Mouse (Mus musculus) erythroid progenitor cell, adult 5-6 weeks (primary cell): Measurements from ENCODE around the gene Tbc1d5. TPM values are rescaled to one million over a fixed set of nuclear protein-coding genes. Genes with fewer than 3 reads are reported as not detected.
A peak's percentile ranks its signal among the peaks of the same experiment; 100 is the strongest.

Experiments
- ATAC-seq: replicated peaks from 2 replicates; pipeline ENCODE4 v1.8.0; 2016; ENCODE audit warnings: moderate number of reproducible peaks, mild to moderate bottlenecking, moderate TSS enrichment, inconsistent platforms; ENCODE audit not compliant: poor library complexity, low FRiP score, severe bottlenecking
- total RNA-seq, 2 experiments: library from RNA; stranded (forward) in 1 of 2; stranded (reverse) in 1 of 2; fragments of 150-400 nt in 1 of 2; fragments of 186-747, 209-891 nt in 1 of 2; gene quantifications; 2 replicates each; pipeline versions ENCODE4 v1.2.3 to v1.2.4; 2015 to 2017; ENCODE audit warnings: low replicate concordance in 2 of 2

Tbc1d5 gene
- total RNA-seq, 2 experiments from 2014 or later: 15.4 to 21.4 TPM

- ATAC-seq: no peak
Observed at GRCm38 (mm10) chr17:50763407-50763806, 415.7 kb downstream of the Tbc1d5 start.

DNA sequence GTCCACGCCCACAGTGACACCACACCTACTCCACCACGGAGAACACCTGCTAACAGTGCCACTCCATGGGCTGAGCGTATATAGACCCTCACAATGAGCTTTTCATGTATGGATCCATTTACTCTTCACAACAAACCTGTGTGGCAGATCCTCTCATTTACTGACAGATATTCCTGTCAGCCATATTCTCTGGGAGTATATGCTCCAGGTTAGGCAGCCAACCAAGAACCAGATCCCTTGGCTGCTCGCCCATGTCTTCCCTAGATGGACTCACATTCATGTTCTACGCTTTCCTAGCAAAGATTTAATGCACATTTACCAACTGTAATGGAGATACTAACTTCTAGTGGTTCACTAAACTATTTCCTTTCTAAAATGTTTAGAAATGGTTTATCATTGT is 416.9 kb downstream of the Tbc1d5 start:
- no peak for ATAC-seq

GRCm38 (mm10) chr17:50761082-50761481 is 418.1 kb downstream of the Tbc1d5 start:
- ATAC-seq: no peak

GRCm38 (mm10) chr17:50753356-50754138 is 425.6 kb downstream of the Tbc1d5 start:
- no peak for ATAC-seq

DNA sequence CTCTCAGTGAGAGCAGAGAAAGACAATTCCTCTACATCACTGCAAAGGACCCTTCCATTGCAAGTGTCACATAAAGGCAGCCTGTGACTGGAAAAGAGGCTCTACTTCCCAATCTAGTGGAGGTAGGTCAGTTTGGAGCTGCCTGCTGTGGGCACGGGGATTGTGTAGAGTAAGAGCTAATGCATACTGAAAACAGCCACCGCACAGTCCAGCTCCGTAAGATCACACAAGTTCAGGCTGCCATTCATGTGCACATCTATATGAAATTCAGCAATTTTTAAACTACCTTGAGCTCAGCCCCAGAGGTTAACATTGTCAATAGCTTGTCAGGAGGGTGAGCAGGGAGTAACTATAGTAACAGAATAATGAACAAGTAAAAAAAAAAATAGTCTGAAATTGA is 426.4 kb downstream of the Tbc1d5 start:
- no peak for ATAC-seq

DNA sequence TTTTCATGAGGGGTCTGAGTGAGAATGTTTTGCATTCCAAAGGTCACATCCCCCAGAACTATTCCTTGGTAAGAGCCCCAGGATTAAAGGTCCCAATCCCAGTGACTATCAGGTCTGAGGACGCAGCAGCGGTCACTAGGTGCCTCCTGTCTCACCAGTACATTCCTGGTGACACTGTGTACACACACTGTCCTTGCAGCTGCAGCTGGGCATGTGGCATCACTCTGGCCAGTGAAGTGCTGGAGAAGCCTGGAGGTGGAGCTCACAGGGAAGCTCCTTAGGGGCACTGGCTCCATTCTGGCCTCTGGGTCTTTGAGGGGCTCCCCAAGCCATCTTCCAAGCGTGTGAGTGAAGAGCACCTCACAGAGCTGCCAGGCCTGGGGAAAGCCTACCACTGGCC is 427.2 kb downstream of the Tbc1d5 start:
- no peak for ATAC-seq

- no peak for ATAC-seq
Observed at GRCm38 (mm10) chr17:50750874-50751273, 428.3 kb downstream of the Tbc1d5 start.

GRCm38 (mm10) chr17:50741386-50741785 is 437.8 kb downstream of the Tbc1d5 start:
- ATAC-seq: no peak

DNA sequence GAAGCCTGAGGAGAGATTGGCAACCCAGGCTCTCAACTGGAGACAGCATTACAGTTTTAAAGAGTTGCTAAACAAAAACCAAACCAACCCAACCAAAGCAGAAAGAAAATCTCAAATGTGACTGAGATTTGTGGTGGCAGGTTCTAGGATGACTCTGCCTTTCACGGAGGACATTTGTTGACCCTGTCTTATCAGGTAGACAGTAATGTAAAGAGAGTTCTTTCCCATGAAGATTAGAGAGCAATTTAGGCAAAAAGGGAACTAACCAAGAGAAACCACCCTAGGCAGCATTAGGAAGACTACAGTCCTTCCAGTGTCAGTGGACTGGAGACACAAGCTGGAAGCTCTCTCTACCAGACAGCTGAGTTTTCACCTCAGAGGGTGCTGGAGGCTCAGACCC is 438.3 kb downstream of the Tbc1d5 start:
- no peak for ATAC-seq

DNA sequence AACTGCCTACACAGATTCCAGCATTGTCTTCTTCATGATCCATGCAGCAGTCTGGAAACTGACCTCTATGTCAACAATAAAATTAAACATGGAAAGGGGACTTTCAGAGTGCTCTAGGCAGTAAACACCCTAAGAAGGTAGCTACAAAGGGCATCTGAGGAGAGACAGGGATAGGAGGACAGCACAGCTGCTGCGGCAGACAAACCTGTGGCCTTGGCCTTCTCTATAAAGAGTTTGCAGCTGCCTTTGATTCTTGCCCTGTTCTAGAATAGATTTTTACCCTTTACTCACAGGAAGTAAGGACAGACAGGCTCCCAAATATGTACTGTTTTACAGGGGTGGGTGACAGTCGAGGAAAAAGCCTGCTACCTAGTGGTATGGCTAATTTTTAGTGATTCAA is 440.7 kb downstream of the Tbc1d5 start:
- no peak for ATAC-seq

DNA sequence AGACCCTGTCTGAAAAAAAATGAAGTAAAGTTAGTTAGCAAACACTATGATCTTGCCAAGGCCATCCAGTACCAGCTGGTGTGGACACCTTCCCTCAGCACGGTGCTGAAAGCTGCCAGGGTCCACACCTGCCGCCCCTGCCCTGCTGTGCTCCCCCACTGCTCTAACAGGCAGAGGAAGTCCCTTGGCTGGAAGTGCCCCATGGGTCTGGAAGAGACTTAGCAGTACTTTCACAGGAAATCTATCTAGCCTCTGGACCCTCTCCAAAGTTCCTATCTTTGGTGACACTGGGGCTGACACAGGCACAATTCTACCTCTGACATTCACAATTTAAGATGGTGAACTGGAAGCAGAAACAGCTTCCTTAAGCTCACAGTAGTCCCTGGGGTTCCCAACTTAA is 442.1 kb downstream of the Tbc1d5 start:
- no peak for ATAC-seq

- no peak for ATAC-seq
Observed at GRCm38 (mm10) chr17:50735955-50736533, 443.1 kb downstream of the Tbc1d5 start.

GRCm38 (mm10) chr17:50735382-50735954 is 443.7 kb downstream of the Tbc1d5 start:
- no peak for ATAC-seq

GRCm38 (mm10) chr17:50734781-50735180 is 444.4 kb downstream of the Tbc1d5 start:
- ATAC-seq: no peak

GRCm38 (mm10) chr17:50733390-50733789 is 445.8 kb downstream of the Tbc1d5 start:
- ATAC-seq: no peak

DNA sequence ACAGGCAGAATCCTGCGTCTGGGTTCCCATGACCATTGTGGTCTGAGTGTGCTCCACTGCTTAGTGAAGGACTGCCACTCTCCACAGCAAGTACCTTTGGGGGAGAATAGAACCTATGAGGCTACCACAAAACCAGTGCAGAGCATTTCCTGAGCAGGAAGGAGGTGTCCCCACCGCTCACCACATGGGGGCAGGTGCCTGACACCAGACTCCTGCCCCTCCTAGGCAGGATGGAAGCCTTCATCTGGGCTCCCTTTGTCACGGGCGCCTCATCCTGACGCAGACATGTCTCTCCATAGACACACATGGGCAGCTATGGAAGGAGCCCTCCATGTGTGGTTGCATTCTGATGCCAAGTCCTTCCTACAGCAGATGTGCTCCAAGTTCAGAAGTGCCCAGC is 447.3 kb downstream of the Tbc1d5 start:
- no peak for ATAC-seq

DNA sequence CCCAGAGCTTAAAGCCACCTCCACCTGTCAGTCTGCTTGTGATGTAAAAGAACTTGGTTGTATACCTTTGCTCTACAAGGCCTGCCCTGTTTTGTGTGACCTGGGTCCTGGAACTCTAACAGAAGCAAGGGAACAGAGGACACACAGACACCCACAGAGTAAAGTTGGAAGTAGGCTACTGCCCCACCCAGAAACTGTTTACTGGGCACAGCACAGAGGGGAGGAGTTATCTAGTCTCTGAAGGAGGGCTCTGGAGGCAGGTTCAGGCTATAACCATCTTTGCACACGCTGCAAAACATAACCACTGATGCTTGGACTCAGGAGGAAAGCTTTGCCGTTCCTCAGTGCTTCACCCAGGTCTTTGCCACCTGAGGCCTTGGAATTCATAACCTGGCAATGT is 448.3 kb downstream of the Tbc1d5 start:
- ATAC-seq: 0 out of 2 replicates have a peak, but pooled peaks have one; percentile 31

DNA sequence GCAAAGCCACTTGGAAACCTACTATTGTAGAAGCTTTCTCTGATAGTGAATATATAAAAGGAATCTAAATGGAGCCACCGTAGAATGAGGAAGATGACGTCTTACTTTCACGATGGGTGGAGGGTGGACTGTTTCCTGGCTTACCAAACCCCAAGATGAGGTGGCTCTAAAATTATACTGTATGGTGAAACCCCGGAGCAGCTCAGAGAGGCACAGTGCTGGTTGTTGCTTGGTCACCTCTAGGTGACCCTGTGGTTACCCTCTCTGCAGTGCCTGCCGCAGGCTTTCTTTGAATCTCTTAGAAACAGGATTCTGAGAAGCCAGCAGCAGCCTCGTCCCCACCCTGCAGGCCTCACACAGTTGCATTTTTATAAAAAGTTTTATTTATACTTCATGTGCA is 449.6 kb downstream of the Tbc1d5 start:
- no peak for ATAC-seq

- no peak for ATAC-seq
Observed at GRCm38 (mm10) chr17:50729031-50729430, 450.1 kb downstream of the Tbc1d5 start.

- ATAC-seq: no peak
Observed at GRCm38 (mm10) chr17:50726265-50726664, 452.9 kb downstream of the Tbc1d5 start.

- ATAC-seq: no peak
Observed at GRCm38 (mm10) chr17:50724376-50724775, 454.8 kb downstream of the Tbc1d5 start.
